Mouse (Mus musculus) spleen, postnatal 4 days (tissue): ENCODE results near the gene Dlx6.

Experiments used
- DNase-seq, 2 experiments: peaks; one replicate each; pipeline ENCODE4 v3.0.0; 2022; ENCODE audit warnings: low spot score in 2 of 2

Dlx6 gene

GRCm38 (mm10) chr6:6877346-6877910 is 14.3 kb downstream of the Dlx6 start:
- DNase-seq: no peak

DNA sequence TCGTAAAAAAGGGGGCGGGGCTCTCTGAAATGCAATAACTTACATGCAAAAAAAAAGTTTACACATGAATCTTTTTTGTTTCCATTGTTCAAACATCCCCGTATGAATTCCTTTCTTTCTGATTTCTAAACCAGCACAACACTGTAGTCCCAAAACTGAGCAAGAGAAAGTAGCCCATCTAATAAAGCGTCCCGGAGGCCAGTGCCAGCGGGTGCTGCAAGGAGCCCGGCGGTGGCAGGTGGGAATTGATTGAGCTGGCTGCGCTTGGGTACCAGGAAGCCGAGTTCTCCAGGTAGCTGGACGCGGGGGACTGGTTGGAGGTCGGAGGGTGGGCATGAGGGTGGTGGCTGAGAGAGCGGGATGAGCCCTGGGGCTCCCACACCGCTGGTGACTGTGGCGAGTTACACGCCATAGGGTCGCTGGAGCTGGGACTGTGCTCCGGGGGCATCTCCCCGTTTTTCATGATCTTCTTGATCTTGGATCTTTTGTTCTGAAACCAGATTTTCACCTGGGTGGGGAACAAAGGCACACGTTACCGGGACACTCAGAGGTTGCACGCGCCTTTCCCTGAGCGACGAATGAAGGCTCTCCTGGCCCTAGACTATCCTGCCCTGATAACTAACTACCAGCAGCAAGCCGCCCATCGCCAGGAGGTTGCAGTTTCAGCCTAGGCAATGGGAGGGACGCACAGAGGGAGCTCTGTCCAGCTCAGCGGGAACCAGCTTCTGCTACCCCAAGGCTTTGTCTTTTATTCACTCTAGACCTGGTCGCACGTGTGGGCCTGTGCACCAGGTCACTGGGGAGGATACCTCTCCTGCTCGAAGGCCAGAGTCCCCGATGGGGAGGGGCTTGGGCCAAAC is 15.1 kb downstream of the Dlx6 start:
- DNase-seq: no peak

DNA sequence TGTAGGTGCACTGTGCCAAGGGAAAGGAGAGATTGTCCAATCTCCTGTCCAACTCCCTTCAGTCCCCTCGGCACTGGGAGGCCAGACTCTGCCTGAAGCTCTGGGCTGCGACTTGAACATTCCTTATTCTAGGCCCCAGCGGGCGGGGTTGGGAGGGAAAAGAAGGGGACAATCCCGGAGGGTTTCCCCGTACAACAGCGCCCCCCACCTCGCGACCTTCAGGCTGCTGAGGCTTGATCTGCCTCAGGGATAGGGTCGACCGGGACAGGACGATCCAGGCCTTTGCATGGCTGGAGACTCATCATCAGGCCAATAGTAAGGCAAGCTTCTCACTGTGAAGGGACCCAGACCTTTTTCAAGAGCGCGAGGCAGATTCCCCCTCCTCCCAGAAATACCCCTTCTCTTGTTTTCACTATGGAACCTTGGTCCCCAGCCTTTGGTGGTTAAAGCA is 15.7 kb downstream of the Dlx6 start:
- DNase-seq: no peak

DNA sequence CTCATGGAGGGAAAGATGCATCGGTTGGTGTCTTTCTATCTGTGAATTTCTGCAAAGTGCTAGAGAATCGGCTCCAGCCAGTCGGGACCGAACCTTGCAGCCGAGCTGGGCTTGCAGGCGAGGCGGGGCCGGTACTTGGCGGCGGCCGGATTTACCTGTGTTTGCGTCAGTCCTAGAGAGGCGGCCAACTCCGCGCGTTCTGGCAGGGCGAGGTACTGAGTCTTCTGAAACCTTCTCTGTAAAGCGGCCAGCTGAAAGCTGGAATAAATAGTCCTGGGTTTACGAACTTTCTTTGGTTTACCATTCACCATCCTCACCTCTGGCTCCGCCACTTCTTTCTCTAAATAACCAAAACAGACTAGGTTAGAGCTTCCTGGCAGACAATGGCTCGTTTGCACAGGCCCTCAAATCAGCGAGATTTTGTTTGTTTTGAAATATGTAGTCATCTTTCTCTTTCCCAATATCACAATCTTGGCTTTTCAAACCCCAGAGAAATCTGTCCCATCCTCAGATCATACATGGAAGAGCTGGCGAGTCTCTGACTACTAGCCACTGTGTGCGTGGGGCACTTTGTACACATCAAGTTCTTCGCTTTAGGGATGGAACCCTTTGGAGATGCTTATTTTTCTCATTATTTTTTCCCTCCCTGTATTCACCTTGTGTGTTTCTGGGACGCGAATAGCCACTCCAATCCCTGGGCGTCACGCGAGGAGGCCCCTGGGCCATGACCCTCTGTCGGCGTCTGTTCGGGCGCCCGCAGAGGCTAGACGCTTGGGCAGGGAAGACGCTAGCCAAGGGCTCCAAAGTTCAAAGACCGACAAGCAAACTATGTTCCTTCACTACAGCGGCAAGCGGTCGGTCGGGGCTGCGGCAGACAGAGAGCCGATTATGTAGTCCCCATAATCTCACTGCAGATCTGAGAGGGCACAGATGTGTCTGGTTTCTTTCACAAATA is 16.5 kb downstream of the Dlx6 start:
- DNase-seq: no peak

GRCm38 (mm10) chr6:6880361-6881114 is 17.4 kb downstream of the Dlx6 start:
- no peak for DNase-seq

DNA sequence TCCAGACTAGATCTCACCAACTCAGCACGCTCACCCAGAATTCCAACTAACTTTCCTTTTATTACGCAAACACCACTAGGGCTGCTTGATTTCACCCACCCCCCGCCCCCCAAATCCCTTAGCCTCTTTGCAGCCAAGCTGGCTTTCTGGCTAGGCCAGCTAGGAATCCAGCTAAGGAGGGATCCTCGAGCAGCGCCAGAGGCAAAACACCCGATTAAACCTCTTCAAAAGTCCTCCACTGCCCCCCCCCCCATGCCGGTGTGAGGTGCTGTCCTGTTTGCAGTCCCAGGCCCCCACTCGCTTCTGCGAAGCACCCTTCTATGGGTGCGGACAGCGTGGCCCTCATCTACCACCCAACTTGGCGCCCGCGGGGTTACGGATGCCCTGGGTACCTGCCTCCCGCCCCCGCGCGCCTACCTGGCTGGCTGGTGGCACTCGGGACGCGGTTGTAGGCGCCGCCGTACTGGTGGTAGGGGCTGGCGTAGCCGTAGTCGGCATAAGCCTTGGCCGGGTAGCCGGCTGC is 18.0 kb downstream of the Dlx6 start:
- no peak for DNase-seq

DNA sequence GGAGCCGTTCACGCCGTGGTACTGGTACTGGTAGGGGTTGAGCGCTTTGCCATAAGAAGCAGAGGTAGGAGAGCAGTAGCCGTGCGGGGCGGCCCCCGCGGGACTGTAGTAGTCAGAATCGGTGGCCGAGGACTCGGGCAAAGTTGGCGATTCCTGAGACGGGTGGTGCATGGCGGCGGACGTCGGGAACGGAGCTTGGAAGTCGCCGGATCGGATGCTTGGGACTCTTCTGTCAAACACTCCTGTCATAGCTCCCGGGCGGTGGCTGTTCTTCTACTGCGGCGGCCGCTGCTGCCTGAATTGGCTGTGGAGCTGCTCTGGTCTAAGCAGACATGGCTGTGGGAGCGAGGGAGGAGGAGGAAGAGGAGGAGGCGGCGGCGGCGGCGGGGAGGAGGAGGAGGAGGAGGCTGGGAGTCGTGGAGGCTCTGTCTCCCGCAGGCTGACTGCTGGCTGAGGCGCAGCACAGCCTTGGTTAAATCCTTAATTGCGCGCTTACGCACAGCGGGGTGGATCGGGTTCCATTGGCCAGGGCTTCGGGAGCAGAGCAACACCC is 18.6 kb downstream of the Dlx6 start, which contains the start of gene Dlx5:
Dlx5 (minus strand) TSS at position 448 of the 553 bp plus-strand sequence.
- DNase-seq: no peak

- DNase-seq: no peak
Measured at GRCm38 (mm10) chr6:6882266-6882797, 19.2 kb downstream of the Dlx6 start.

GRCm38 (mm10) chr6:6884897-6885296 is 21.8 kb downstream of the Dlx6 start:
- DNase-seq: no peak

DNA sequence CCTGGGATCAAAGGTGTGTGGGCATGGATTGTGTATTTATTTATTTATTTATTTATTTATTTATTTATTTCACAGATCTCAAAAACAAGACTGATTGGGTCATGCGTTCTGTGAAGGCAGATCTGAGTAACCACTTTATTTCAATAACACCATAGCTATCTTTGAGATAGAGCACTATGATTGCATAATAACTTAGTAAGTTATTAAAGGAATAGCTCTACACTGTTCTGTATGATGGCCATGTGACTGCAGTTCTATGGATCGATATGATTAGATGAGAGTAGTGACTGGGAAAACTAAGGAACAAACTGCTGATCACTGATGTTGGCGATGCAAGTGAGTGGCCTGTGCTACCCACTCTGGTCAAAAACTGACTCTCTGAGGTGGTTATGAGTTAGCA is 23.1 kb downstream of the Dlx6 start:
- DNase-seq: no peak

GRCm38 (mm10) chr6:6890047-6890446 is 26.9 kb downstream of the Dlx6 start:
- DNase-seq: no peak

DNA sequence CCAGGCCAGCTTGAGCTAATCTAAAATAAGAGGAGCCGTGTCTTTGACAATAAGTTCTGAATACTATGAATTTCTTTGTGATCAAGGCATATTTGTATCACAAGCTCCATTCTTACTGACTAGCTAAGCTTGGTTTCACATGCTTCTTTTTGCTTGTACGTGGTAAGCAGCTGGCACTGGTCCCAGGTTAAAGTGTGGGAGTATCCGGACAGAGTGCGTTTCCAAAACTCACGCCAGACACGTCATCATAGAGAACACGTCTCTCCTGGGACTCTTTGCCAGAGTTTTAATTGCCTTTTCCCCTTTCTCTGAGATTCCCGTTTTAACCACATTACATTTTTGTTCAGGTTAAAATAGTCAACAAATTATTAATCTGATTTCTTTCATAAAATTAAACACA is 46.5 kb downstream of the Dlx6 start:
- DNase-seq: no peak

DNA sequence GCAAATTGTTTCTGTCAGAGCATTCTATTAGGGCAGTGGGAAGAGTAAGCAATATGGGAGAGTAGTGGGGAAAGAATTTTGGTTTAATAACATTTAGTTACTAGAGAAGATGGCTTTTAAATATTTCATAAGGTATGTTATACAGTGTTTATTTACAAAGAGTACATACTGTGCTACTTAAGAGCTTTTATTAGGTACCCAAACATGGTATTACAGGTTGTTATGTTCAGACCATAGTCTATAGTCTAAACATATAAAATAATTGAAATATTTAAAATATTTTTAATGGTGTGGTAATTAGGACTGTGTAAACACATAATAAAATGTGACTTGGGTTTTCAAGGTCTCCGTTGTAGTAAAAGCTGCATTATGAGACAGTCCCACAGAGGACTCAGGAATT is 51.2 kb downstream of the Dlx6 start:
- no peak for DNase-seq

GRCm38 (mm10) chr6:6914849-6915525 is 51.9 kb downstream of the Dlx6 start:
- DNase-seq: no peak

GRCm38 (mm10) chr6:6915526-6915915 is 52.4 kb downstream of the Dlx6 start:
- no peak for DNase-seq

DNA sequence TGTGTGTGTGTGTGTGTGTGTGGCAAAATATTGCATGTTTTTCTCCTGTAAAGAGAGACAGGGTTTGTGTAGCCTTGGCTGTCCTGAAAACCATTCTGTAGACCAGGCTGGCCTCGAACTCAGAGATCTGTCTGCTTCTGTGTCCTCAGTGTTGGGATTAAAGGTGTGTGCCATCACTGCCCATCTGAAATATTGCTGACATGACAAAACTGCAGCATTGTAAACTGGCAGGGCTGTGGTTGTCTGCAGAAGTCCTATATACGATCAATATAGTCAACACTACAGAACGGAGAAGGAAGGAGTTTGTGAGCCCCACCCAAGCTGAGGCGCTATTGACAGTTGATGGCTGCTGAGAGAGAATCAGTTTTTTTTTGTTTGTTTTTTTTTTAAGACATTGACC is 54.2 kb downstream of the Dlx6 start:
- DNase-seq: no peak
